Mouse (Mus musculus) liver, postnatal 0 days (tissue): Measurements from ENCODE around the gene P4htm. TPM values are rescaled to one million over a fixed set of nuclear protein-coding genes. Genes with fewer than 3 reads are reported as not detected.

ENCODE experiments used
- ATAC-seq: fragments of 200-750 bp; cut with Nextera tagmentation; 2 replicates; pipeline ENCODE4 v1.8.0; 2017; ENCODE audit warnings: mild to moderate bottlenecking, moderate library complexity
- DNase-seq: peaks from one replicate; pipeline ENCODE4 v3.0.0-alpha.2; 2016
- H3K27ac ChIP-seq: fragments of 300-500 bp; sonication (generic); 2 replicates; pipeline ENCODE4 v1.5.1; 2014; ENCODE audit warnings: antibody characterized with exemption, moderate library complexity, mild to moderate bottlenecking, low read depth
- H3K27me3 ChIP-seq: fragments of 300-500 bp; sonication (generic); 2 replicates; pipeline ENCODE4 v1.6.1; 2014; ENCODE audit warnings: low read length, control low read depth, mixed read lengths; ENCODE audit not compliant: insufficient read depth
- H3K36me3 ChIP-seq: fragments of 300-500 bp; sonication (generic); replicated peaks from 2 replicates; pipeline ENCODE4 v1.6.1; 2014; ENCODE audit warnings: mild to moderate bottlenecking, control low read depth, low read length, moderate library complexity, mixed read lengths; ENCODE audit not compliant: insufficient read depth
- H3K4me1 ChIP-seq: fragments of 300-500 bp; sonication (generic); 2 replicates; pipeline ENCODE4 v1.6.1; 2014; ENCODE audit warnings: antibody characterized with exemption, mild to moderate bottlenecking, control low read depth; ENCODE audit not compliant: insufficient read depth
- H3K4me2 ChIP-seq: fragments of 300-500 bp; sonication (generic); 2 replicates; pipeline ENCODE4 v1.6.1; 2014; ENCODE audit warnings: low read depth, mild to moderate bottlenecking, low read length, moderate library complexity, mixed read lengths
- H3K4me3 ChIP-seq: fragments of 300-500 bp; sonication (generic); 2 replicates; pipeline ENCODE4 v1.5.1; 2014; ENCODE audit warnings: low read depth, low read length
- H3K9ac ChIP-seq: fragments of 300-500 bp; sonication (generic); replicated peaks from 2 replicates; pipeline ENCODE4 v1.6.1; 2014; ENCODE audit warnings: mild to moderate bottlenecking, moderate library complexity
- H3K9me3 ChIP-seq: fragments of 300-500 bp; sonication (generic); 2 replicates; pipeline ENCODE4 v1.6.1; 2016; ENCODE audit warnings: mild to moderate bottlenecking, control low read depth, low read length, mixed read lengths
- CTCF ChIP-seq: sonication (generic); IDR thresholded peaks from 2 replicates; pipeline ENCODE4 v1.5.1; 2016; ENCODE audit warnings: antibody characterized with exemption, low read depth
- EP300 ChIP-seq: IDR thresholded peaks from 2 replicates; pipeline ENCODE4 v1.6.1; 2016; ENCODE audit warnings: antibody characterized with exemption, low read depth, mild to moderate bottlenecking
- WGBS: fragments of 180-500 bp; shearing (Covaris S2); extraction: QIAGEN DNeasy Blood & Tissue Kit; methylation state at CpG from one replicate; pipeline ENCODE4 v1.1.7; 2014; ENCODE audit not compliant: insufficient replicate concordance; 5-methylcytosine and 5-hydroxymethylcytosine counted together
- polyA plus RNA-seq: library from polyadenylated mRNA; unstranded; fragments of >200 nt; fragmentation: Nextera tagmentation; extraction: Ambion mirVana; gene quantifications from 2 replicates; pipeline ENCODE4 v1.2.1, GENCODE M21; 2015

P4htm gene
- polyA plus RNA-seq, 1 experiment from 2014 or later = 0.40 TPM

GRCm38 (mm10) chr9:108601986-108602385 lies 4.5 kb upstream of the P4htm start:
- Histone ChIP-seq H3K27me3 (no peaks in the 10 kb centered on the region), H3K4me2 (no peak overlapping the region), H3K9me3 (no peaks in the 10 kb centered on the region), H3K36me3 (peaks cover 38% of the 10 kb centered on the region), H3K4me3 (no peak overlapping the region), H3K4me1 (peaks cover 10% of the 10 kb centered on the region; the same call in 1 of the 2 replicates), H3K9ac (no peak overlapping the region), H3K27ac (no peak overlapping the region)
- TF ChIP-seq EP300 (no peak), CTCF (no peak)
- 69% methylated on average over 4 of the region's 4 CpGs for WGBS
- DNase-seq (no peak), ATAC-seq (no peak)

DNA sequence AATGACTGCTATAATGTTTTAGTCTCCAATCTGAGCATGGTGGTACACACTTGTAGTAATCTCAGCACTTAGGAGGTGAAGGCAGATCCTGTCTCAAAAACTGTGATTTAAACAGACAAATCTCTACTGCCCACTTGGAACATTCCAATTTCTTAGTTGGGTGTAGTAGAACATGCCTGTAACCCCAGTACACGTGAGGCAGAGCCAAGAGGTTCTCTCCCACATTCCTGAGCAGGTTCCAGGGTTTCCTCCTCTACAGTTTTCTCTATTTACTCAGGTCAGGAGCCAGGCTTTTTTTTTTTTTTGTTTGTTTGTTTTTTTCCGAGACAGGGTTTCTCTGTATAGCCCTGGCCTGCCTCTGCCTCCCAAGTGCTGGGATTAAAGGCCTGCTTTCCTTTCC lies 2.5 kb upstream of the P4htm start:
- Histone ChIP-seq H3K4me1 (peaks cover 10% of the 10 kb centered on the region; the same call in 1 of the 2 replicates), H3K4me3 (no peak overlapping the region), H3K9me3 (no peaks in the 10 kb centered on the region), H3K27ac (no peak overlapping the region), H3K27me3 (no peaks in the 10 kb centered on the region), H3K9ac (no peak overlapping the region), H3K4me2 (no peak overlapping the region), H3K36me3 (peaks cover 21% of the 10 kb centered on the region)
- 57% methylated on average over 2 of the region's 2 CpGs for WGBS
- DNase-seq (no peak), ATAC-seq (no peak)
- TF ChIP-seq EP300 (no peak), CTCF (no peak)

DNA sequence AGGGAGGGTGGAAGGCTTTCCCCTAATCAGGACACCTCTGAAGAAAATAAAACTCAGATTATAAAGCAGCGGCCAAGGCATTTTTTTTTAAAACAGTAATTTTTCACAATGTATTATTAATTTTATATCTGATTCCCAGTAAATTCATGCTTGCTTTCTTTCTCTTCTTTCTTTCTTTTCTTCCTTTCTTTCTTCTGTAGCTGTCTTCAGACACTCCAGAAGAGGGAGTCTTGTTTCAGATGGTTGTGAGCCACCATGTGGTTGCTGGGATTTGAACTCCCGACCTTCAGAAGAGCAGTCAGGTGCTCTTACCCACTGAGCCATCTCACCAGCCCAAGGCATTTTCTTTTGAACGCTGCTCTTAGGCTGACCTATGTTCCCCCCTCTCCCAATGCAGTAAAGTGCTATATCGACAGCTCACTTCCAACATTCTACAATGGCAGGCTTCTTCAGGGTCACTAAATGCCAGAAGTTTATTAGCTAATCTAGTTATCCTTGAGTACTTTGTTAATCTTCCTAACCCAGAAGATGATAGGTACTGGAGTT lies 1.6 kb upstream of the P4htm start:
- DNase-seq = no peak
- TF ChIP-seq CTCF (no peak), EP300 (no peak)

GRCm38 (mm10) chr9:108594354-108594753 lies 3.1 kb downstream of the P4htm start:
- TF ChIP-seq CTCF (no peak), EP300 (no peak)
- H3K4me3 ChIP-seq = no peak overlapping the region
- H3K9me3 ChIP-seq = no peaks in the 10 kb centered on the region
- ATAC-seq (no peak), DNase-seq (no peak)
- no peaks in the 10 kb centered on the region for H3K27me3 ChIP-seq
- no peak overlapping the region for H3K4me2 ChIP-seq
- no peak overlapping the region for H3K27ac ChIP-seq
- 52% methylated on average over 3 of the region's 3 CpGs for WGBS
- no peak overlapping the region for H3K9ac ChIP-seq
- H3K4me1 ChIP-seq = peaks cover 8% of the 10 kb centered on the region; the same call in 1 of the 2 replicates
- no peaks in the 10 kb centered on the region for H3K36me3 ChIP-seq

More for the DNA sequence above, 1.6 kb upstream of the P4htm start:
- Histone ChIP-seq H3K27me3 (no peaks in the 10 kb centered on the region), H3K36me3 (peaks cover 13% of the 10 kb centered on the region), H3K27ac (no peak overlapping the region), H3K9ac (no peak overlapping the region), H3K9me3 (no peaks in the 10 kb centered on the region), H3K4me1 (peaks cover 10% of the 10 kb centered on the region; the same call in 1 of the 2 replicates), H3K4me3 (no peak overlapping the region), H3K4me2 (no peak overlapping the region)
- 73% methylated on average over 4 of the region's 4 CpGs for WGBS
- ATAC-seq = no peak

DNA sequence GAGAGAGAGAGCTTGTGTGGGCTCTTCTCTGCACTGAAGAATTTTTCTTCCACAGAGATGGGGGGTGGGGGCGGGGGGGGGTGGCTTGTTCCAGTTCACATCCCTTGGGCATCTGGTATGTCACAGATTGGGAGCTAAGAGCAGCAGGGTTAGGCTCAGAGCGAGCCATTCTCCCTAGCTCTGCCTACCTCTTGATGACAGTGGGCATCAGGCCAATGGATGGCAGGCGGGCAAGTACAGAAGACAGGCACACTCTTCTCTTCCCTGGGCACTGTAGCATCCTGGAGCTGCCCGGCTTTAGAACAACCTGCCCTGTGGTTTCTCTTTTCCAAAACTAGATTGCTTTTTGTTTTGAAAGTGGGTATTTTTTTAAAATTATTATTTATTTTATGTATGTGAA lies 6.0 kb downstream of the P4htm start:
- Histone ChIP-seq H3K9me3 (no peaks in the 10 kb centered on the region), H3K36me3 (no peaks in the 10 kb centered on the region), H3K4me1 (no peaks in the 10 kb centered on the region), H3K27me3 (no peaks in the 10 kb centered on the region), H3K9ac (no peak overlapping the region), H3K4me3 (no peak overlapping the region), H3K27ac (no peak overlapping the region), H3K4me2 (no peak overlapping the region)
- DNase-seq = no peak
- no peak for TF ChIP-seq CTCF
- TF ChIP-seq EP300 = no peak
- WGBS = 80% methylated on average over 4 of the region's 4 CpGs
- no peak for ATAC-seq

- ATAC-seq = no peak
- Histone ChIP-seq H3K9ac (no peak overlapping the region), H3K4me1 (no peaks in the 10 kb centered on the region), H3K27me3 (no peaks in the 10 kb centered on the region), H3K9me3 (no peaks in the 10 kb centered on the region), H3K4me2 (no peak overlapping the region), H3K4me3 (no peak overlapping the region), H3K36me3 (no peaks in the 10 kb centered on the region), H3K27ac (no peak overlapping the region)
- DNase-seq = no peak
- TF ChIP-seq CTCF = peak; percentile 47; the same call in 1 of the 2 replicates
- TF ChIP-seq EP300 = no peak
- 70% methylated on average over 5 of the region's 5 CpGs for WGBS
Observed at GRCm38 (mm10) chr9:108589229-108589628, 8.2 kb downstream of the P4htm start.
